Mouse (Mus musculus) adrenal gland, adult (tissue): Measurements from ENCODE around the gene Bcdin3d.
"Not testable (repeated sequence)": the region's sequence is repeated elsewhere in the genome, so short reads cannot be mapped to it uniquely, and the experiment has no call there.

Experiments used
- DNase-seq, 2 experiments: peaks; one replicate each; pipeline ENCODE4 v3.0.0; 2022 to 2023; ENCODE audit warnings: low spot score in 1 of 2; ENCODE audit not compliant: inconsistent age in 2 of 2

Bcdin3d gene

DNA sequence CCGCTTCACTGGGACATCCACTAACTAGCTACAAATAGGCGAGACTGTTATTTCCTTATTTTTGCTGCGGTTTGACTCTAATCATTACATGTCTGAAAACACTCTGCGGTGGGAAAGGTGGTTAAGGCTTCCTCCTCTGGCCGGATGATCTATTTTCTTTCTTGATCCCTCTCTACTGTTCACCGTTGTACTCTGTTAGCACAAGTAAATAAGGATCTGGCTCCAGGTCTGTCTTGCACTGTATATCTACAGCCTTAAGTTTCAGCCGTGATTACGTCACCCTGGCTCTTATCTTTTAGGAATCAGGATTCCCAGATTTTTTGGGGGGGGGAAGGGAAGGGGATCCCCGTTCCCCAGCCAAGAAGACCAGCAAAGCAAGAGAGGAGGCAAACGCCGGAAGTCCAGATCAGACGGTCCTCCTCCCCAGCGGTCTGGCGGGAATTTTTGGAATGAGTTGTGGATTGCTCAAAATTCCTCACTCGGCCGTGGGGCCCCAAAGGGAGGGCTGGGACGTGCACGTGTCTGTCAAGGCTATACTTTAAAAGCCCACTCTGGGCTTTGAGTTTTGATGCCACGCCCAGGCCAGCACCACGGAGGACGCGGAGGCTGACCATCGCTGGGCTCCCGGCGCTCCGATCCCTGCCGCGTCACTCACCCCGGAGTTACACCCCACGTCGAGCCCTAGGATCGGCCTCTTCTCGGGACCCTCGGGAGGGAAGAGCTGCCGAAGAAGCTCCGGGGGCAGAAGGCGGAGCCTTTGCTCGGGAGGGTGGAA is 542 bp downstream of the Bcdin3d start:
- DNase-seq: peak; percentile 80 to 91

DNA sequence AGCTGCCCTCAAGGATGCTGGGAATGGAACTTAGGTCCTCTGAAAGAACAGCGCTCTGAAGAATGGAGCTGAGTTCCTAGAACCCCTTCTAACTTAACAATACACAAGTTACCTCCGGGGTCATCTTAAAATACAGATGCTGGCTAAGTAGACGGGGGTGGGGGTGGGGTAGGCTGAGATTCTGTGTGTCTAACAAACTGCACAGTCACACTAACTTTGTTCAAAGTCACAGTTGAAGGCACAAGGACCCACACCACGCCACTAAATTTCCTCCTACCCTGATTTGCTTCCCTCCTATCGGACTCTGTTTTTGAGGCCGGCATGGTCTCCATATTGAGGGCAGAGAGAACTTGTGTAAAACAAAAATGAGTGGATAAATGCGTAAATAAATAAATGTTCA is 1.6 kb downstream of the Bcdin3d start:
- DNase-seq: no peak

DNA sequence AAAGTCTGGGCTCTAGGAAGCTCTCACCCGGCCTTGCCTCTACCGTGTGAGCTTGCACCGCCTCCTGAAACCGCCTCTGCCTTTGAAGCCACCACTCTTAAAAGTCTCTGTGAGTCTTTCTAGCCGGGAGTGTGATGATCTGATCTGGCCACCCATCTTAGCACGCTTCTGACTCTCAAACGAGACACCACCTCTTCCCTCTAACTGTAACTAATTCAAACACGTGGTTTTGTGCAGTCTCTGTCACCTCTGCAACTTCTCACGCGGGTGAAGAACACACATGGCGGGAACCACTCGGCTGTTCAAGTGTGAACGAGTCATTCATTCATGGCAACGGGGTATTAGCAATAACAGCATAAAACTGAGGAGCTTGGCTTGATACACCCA is 2.9 kb downstream of the Bcdin3d start:
- DNase-seq: no peak

DNA sequence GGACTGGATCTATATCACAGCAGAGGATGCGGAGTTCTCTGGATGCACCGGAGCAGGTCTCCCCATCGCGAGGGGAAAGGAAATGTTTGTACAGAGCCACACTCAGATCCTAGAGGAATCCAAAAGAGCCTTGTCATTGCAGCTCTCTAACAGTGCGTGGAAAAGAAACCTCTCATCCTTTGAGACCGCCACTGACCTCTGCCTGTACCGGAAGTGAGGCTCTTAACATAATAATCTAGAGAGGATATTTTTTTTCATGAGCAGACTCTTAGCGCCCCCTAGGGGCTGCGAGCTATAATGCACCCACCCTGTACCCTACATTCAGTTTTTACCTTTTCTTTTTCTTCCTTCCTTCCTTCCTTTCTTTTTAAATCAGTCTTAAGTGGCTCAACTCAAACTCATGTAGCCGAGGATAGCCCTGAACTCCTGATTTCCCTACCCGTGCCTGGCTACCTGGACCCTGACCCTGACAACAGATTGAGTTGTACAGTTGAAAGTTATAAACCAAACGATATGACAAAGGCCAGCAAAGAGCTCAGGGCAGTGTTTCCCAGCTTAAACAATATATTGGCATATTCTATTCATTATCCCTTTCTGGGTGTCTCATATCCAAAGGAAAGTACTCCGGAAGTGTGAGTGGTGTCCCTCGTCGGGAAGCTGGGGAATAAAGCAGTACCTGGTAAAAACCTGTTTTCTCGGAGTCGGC is 3.4 kb downstream of the Bcdin3d start:
- DNase-seq: peak; percentile 54 to 85

DNA sequence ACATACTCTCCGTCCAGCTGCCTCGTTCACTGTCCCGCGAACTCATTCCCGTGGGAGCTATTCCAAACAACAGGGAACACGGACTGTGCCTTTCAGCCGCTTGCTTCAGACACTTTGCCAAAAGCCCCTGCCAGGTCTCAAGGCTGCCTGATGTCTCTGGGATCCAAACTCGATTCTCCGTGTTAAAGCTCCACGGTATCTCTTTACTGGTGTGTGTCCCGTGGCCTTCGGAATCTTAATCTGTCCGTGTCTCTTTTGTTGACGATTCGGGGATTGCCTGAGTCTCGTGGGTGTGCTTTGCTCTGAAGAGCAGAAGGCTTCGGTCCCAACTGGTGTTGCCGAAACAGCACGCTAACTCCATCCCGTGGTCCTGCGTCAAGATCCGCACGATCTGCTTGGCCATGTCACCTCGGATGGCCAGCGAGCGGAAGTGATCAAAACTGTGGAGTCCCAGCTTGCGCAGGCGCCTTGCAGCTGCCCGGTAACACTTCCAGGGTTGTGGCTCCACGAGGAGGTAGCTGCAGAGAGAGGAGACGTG is 4.2 kb downstream of the Bcdin3d start:
- DNase-seq: peak in 1 of 2 experiments; percentile 43

DNA sequence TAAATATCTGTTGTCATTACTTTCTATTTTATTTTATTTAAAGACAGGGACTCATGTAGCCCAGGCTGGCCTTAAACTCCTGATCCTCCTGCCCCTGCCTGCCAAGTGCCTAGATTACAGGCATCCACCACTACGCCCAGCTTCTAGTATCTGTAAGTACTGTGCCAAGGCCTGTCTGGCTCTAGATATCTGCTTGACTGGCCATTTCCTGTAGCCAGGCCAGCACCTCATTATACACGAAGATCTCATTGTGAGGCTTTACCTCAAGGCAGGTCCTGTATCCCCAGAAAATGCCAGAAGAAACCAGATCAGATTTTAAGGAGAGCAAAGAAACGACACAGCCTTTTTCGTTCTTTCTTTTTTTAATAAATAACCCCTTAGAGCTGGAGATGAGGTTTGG is 4.8 kb downstream of the Bcdin3d start:
- DNase-seq: peak in 1 of 2 experiments; percentile 29

DNA sequence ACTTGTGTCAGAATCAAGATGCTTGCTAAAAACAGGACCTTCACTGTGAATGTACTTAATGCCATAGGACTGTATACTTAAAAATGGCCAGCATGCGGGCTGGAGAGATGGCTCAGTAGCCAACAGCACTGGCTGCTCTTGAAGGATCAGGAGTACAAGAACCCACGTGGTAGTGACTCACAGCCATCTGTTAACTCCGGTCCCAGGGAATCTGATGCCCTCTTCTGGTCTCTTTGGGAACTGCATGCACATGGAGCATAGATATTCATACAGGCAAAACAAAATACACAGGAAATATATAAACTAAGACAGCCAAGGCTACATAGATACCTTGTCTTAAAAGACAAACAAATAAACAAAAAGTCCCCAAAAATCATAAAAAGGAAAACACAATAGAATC is 5.5 kb downstream of the Bcdin3d start:
- DNase-seq: peak; percentile 86 to 96

DNA sequence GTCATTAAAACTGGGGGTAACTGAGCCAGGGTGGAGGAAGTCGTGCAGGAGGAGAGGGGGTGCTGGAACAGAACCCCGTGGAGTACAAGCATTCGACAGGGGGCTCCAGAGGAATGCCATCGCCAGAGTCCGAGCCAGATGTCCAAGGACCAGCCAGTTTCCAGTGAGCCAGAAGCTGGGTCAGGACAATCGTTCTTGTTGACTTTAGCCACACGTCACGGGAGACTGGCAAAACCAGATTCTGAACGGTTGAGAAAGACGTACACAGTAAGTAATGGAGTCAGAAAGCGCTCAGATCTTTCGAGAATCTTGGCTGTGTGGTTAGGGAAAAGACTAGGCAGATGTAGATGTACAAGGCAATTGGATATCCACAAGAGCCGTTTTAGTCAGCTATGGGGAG is 11.3 kb downstream of the Bcdin3d start:
- DNase-seq: no peak

DNA sequence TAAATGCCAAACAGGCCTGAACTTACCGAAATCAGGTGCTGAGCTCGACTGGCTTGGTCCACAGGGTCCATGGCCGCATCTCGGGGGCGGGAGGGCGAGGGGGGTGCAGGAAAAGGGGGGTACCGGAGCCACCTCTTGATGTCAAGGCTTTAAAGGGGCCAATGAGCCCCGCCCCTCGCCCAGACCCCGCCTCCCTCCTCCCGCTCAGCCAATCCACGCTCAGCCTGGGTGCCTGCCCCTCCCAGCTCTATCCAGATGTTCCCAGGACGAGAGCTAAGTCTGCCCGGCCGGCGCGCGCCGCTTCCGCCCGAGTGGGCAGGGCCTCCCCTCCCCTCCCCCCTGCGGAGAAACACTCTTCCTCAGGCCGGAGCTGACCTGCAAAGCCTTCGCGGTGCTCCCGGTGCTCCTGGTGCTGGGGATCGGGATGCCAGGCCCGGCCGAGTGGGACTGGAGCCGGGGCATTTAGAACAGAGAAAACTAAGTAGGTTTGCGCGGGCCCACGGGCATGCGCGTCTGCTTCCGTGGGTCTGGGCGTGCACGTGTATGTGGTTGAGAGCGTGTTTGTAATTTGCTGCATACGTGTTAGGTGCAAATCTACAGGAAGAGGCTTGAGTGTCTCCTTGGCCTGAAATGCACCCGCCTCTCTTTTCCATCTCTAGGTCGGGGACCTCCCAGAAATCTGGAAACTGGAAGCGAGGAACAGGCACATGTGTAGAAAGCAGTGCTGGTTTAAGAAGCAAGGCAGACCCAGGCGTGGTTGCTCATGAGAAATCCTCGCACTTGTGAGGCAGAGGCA is 16.7 kb downstream of the Bcdin3d start, which contains the start of gene Nckap5l:
Gene Nckap5l (minus strand): TSS at position 143 of the 796 bp plus-strand sequence.
- DNase-seq: peak; percentile 94 to 99

DNA sequence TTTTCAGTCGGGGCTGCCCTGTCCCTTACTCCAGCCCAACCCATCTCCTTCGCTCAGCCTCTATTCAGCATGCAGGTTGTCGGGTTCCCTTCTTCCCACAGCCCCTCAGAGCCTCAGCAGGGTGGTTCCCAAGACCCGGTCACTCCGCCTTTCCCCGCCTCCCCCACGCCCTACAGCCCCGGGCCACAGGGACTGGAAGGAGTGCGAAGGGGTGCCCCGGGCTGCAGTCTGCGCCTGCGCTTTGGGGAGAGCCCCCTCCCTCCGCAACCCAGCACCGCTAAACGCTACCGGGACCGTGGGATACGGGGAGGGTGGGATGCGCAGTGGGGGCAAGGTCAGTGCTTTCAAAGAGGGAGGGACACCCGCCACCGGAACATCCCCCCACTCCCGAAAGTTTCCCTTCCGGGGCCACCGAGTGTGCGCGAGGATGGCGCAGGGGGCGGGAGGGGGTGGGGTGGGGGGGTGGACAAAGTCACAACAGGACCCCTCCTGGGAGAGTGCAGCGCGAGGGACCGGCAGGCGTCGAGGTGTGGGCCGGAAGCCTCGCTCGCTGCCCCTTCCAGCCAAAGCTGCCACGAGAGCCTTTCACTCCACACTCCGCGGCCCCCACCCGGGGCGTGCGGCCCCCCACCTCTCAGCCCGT is 17.4 kb downstream of the Bcdin3d start:
- DNase-seq: peak; percentile 83 to 92

DNA sequence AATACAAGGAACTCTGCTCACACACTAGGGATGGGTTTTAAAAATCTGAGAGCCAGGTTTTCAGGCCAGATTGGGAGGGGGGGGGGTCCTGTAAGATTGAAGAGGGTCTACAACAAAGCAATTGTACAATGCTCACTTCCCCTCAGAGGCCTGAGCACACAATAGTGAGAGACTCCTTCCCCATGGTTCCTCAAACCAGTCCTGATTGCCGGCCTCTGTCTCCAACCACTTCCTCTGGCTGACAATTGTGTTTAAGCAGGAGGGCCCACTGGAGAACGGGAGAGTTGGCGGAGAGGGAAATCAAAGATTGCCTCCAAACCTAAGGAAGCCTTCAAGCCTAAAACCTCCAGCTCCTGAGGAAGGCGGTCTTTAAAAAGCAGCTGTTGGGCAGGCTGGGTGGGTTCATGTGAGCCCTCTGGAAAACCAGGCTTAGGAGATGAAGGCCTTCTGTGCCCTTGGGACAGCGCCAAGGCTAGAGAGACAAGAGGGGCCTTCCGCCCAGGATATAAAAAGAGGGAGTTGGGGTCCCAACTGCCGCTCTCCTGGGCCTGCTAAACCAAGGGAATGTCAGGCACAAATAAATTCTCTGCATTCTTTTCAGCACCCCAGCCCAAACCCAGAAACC is 18.1 kb downstream of the Bcdin3d start:
- DNase-seq: no peak

DNA sequence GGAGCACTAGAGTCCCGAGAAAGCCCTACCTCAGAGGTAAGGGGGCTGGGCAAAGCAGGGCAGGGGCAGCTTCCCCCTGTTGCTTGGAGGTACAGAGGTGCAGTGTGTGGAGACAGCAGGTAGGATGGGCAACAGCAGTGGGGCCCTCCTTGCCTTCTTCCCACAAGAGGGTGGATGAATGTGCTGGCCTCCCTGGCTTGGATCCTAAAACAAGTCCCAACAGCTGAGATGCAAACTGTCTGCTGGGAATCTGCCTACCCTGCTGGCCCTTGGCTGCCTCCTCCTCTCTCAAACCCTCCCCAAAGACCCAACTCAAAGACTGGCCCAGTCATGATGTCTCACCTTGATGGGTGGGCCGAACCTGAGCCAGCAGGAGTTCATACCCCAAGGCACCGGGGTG is 19.1 kb downstream of the Bcdin3d start:
- peak in 1 of 2 experiments; percentile 46 for DNase-seq

DNA sequence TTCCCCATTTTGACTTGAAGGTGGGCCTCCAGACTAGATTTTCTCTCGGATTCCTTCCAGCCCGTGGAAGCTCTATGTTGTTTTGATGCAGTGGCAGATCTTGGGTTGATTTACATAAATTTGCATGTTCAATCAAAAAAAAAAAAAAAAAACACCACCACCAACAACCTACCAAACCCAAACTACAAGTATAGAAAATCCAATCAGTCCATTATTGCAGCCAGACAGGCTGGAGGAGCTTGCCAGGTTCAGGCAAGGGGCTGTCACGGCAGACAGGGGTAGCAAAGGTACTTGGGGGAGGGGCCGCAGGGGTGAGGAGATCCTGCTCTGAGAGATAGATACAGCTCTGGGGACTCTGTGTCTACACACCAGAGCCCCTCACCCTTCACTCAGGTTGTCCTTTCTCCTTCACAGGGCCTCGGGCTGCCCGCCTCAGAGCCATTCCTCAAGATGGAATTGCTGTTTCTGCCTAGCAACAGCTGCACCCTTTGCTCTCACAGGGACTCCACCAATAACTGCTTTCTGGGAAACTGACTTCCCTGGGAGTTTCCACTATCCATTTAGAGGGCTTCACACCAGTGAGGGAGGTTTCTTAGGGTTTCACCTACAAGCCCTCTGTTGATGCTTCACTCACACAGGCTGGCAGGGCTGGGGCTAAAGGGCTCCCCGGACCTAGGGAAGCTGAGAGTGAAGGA is 19.8 kb downstream of the Bcdin3d start:
- no peak for DNase-seq

DNA sequence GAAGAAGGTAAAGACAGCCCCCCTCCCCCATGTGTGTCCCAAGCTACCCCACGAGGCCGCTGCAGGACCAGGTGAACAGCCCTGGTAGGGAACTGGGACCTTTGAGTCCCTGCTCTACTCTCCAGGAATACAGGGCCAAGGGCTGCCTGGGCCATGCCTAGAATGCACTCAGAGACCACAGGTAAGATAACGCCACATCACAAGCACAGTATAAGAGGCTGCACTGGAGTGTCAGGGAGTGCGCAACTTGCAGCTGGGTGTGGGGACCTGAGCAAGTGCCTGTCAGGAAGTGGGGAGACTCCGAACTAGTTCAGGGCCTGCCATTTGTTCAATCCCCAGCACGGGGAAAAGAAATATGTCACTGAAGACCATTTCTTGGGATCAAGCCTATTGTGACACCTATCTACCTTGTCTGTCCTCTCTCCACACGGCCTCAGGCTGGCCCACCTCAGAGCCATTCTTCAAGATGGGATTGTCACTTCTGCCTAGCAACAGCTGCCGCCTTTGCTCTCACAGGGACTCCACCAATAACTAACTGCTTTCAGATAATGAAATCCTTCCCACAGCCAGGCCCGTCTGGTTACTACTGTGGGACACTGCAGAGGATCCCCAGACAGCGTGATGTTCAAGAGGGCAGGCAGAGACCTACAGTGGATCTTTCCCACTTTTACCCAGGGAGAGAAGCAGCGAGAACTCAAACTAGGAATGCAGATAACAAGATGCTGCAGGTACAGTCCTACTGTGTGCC is 21.2 kb downstream of the Bcdin3d start:
- DNase-seq: peak in 1 of 2 experiments; percentile 50

DNA sequence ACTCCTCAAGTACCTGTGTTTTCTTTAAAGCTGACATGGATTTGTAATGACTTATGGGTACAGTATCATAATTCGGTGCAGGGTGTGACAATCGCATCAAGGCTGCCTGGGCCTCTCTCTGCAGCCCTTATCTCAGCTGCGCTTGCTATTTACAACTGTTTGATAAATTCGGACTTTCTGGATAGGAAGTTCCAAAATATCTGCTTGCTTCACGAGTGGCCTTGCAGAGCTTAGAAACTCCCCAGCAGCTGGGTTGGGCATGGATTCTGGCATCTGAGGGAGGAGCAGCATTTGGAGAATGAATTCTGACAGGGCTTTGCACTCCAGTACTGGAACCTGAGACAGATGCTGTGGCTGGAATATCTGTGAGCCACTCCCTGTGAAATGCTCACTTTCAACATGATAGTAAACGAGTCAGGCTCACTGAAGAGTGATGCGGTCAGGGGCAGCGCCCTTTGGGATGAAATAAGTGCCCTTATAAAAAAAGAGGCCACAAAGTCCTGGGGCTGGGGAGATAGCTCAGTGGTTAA is 24.7 kb downstream of the Bcdin3d start:
- peak; percentile 73 to 92 for DNase-seq

DNA sequence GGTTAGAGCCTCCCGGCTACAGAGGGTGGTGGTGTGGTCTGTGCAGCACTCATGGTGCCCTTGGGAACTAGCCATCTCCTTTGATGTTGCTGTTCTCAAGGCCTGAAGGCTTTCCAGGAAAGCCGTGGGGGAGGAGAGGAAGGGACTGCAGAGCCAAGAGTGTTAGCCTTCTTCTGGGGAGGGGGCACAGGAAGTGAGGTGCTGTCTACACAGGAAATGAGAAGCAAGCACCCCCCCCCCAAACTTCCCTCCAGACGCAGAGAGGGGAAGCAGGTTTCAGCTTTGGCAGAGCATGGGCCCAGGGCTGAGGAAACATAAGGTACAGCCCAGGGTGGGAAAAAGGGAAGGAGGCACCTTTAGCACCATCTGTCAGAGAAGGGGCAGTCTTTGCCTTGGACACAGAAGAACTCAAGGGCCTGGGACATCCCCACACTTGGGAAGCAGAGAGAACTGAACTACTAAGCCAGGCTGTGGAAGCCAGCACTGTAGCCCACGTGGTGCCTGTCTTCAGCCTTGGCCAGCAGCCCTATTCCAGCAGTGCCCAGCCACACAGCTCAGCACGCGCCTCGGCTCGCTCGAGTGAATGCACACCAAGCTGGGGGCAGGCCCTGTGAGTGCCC is 25.3 kb downstream of the Bcdin3d start:
- peak; percentile 86 to 92 for DNase-seq

DNA sequence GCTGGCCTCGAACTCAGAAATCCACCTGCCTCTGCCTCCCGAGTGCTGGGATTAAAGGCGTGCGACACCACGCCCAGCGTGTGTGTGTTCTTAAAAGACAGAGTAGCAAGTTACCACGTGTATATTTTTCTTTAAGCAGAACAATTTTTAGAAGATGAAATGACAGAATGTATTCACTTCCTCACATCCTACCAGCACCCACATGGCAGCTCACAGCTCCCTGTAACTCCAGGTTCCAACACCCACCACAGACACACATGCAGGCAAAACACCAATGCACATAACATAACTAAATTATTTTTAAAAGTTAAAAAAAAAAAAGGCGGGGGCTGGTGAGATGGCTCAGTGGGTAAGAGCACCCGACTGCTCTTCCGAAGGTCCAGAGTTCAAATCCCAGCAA is 28.4 kb downstream of the Bcdin3d start:
- not testable (repeated sequence) for DNase-seq

DNA sequence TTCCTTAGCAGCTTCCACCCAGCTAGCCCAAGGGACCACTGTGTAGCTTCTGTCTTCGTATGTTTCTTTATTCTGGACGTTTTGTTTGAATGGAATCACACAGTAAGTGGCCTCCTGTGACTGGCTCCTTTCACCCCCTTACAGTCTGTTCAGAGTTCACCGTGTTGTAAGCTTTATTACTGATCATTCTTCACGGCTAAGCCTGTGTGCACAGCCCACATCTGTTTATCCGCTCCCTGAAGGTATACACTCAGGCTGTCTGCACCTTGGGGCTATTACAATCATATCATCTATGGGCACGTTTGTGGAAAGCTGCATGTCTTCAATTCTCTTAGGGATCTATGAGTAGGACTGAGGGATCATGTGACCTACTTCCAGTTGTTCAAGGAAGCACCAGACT is 29.0 kb downstream of the Bcdin3d start:
- DNase-seq: no peak
